ENCODE assay signal across 13 mouse cellular contexts in the genomic region with DNA sequence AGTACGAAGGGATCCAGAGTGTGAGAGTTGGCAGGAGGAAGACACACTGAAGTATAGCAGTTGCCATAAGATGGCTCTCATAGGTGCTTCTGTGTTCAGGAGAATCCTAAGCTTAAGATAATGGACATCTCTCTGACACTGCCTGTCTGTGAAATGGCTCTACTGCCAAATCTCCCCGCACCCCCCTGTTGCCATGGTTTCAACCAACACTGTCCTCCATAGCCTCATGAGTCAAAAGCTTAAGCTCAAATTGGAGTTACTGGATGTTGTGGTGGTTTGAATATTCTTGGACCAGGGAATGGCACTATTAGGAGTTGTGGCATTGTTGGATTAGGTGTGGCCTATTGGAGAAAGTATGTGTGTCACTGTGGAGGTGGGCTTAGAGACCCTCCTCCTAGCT.
"Had no signal": no experiment of that assay in that cellular context is flagged by ENCODE, and none has a peak within 500 bp of the region (broad histone marks: within the 10 kb centered on the region; RNA-seq: fewer than 3 reads in every experiment).

No protein-coding gene starts in this region.

- H3K36me3 ChIP-seq: midbrain, embryonic 10.5 days; midbrain, embryonic 12.5 days; neural tube, embryonic 12.5 days; stomach, embryonic 15.5 days had no signal

- DNase-seq: lung, adult 18-20 months; lung, embryonic 14.5 days; lung, postnatal 10 days; lung, postnatal 4 days; midbrain, embryonic 14.5 days; right cerebral cortex, postnatal 25 days; thymus, adult 18-20 months; thymus, postnatal 14 days; thymus, postnatal 36 days had no signal

- H3K27me3 ChIP-seq: midbrain, embryonic 12.5 days; neural tube, embryonic 12.5 days; stomach, embryonic 15.5 days had no signal

- H3K4me2 ChIP-seq: lung, embryonic 14.5 days; midbrain, embryonic 12.5 days; neural tube, embryonic 12.5 days; stomach, embryonic 15.5 days had no signal

- H3K4me3 ChIP-seq: midbrain, embryonic 10.5 days; midbrain, embryonic 12.5 days; neural tube, embryonic 12.5 days; stomach, embryonic 15.5 days had no signal

- H3K4me1 ChIP-seq: midbrain, embryonic 10.5 days; midbrain, embryonic 12.5 days; neural tube, embryonic 12.5 days; stomach, embryonic 15.5 days had no signal

- H3K9me3 ChIP-seq: midbrain, embryonic 10.5 days; neural tube, embryonic 12.5 days; stomach, embryonic 15.5 days had no signal

- H3K27ac ChIP-seq: midbrain, embryonic 10.5 days; midbrain, embryonic 12.5 days; neural tube, embryonic 12.5 days; stomach, embryonic 15.5 days had no signal

- H3K9ac ChIP-seq: lung, embryonic 14.5 days; midbrain, embryonic 12.5 days; neural tube, embryonic 12.5 days; stomach, embryonic 15.5 days had no signal
